Mouse (Mus musculus): ENCODE results near the gene Nol4l. TPM values are rescaled to one million over a fixed set of nuclear protein-coding genes. Genes with fewer than 3 reads are reported as not detected.

Nol4l gene
- total and polyA plus RNA-seq, 3 experiments = 13.9 to 39.2 (median 23.4) TPM

GRCm38 (mm10) chr2:153493781-153494292 is 35.9 kb downstream of the Nol4l start:
- ATAC-seq (ENCODE audit: extremely low read depth, insufficient number of reproducible peaks, low FRiP score, poor library complexity, severe bottlenecking) (peak; percentile 65), DNase-seq (ENCODE audit: low spot score) (peak; percentile 71)
- Histone ChIP-seq H3K9me3 (replicated peaks) (no peaks in the 10 kb centered on the region), H3K4me3 (ENCODE audit: low read depth, low read length) (peak overlapping the region; percentile 36; the same call in 1 of the 2 replicates), H3K4me1 (ENCODE audit: insufficient read depth, low read depth, low read length) (peaks cover 58% of the 10 kb centered on the region), H3K27me3 (ENCODE audit: insufficient read depth, low read length) (peaks cover 50% of the 10 kb centered on the region), H3K36me3 (replicated peaks) (peaks cover 8% of the 10 kb centered on the region)
- no peak for TF ChIP-seq POLR2AphosphoS5 (IDR thresholded peaks at IDR 0.05; ENCODE audit: insufficient replicate concordance, low read depth, low read length)
- TF ChIP-seq CTCF (IDR thresholded peaks at IDR 0.05; ENCODE audit: low read depth, low read length) = no peak
- TF ChIP-seq TAL1 (conservative IDR thresholded peaks at IDR 0.05; ENCODE audit: low read depth, low read length) = no peak
- TF ChIP-seq GATA1 (IDR thresholded peaks at IDR 0.05; ENCODE audit: borderline replicate concordance, low read length) = no peak
- no peak for TF ChIP-seq GATA2 (IDR thresholded peaks at IDR 0.05; ENCODE audit: borderline replicate concordance, low read depth, low read length)

- Histone ChIP-seq H3K4me3 (ENCODE audit: low read depth, low read length) (peak overlapping the region; percentile 70), H3K9me3 (replicated peaks) (no peaks in the 10 kb centered on the region), H3K4me1 (ENCODE audit: insufficient read depth, low read depth, low read length) (peaks cover 58% of the 10 kb centered on the region), H3K36me3 (replicated peaks) (peaks cover 8% of the 10 kb centered on the region), H3K27me3 (ENCODE audit: insufficient read depth, low read length) (peaks cover 48% of the 10 kb centered on the region)
- ATAC-seq (ENCODE audit: extremely low read depth, insufficient number of reproducible peaks, low FRiP score, poor library complexity, severe bottlenecking) (no peak), DNase-seq (ENCODE audit: low spot score) (no peak)
- TF ChIP-seq CTCF (IDR thresholded peaks at IDR 0.05; ENCODE audit: low read depth, low read length) = no peak
- TF ChIP-seq TAL1 (conservative IDR thresholded peaks at IDR 0.05; ENCODE audit: low read depth, low read length) = no peak
- TF ChIP-seq GATA1 (IDR thresholded peaks at IDR 0.05; ENCODE audit: borderline replicate concordance, low read length) = no peak
- TF ChIP-seq POLR2AphosphoS5 (IDR thresholded peaks at IDR 0.05; ENCODE audit: insufficient replicate concordance, low read depth, low read length) = no peak
- no peak for TF ChIP-seq GATA2 (IDR thresholded peaks at IDR 0.05; ENCODE audit: borderline replicate concordance, low read depth, low read length)
These were observed 36.4 kb downstream of the Nol4l start for GRCm38 (mm10) chr2:153493393-153493731.

- H3K4me3 ChIP-seq (ENCODE audit: low read depth, low read length) = peak within 1 kb of the TSS; percentile 70
- peaks cover 8% of the 10 kb centered on the region for H3K36me3 ChIP-seq (replicated peaks)
- no peaks in the 10 kb centered on the region for H3K9me3 ChIP-seq (replicated peaks)
- DNase-seq (ENCODE audit: low spot score) (peak; percentile 78), ATAC-seq (ENCODE audit: extremely low read depth, insufficient number of reproducible peaks, low FRiP score, poor library complexity, severe bottlenecking) (no peak)
- TF ChIP-seq CTCF (IDR thresholded peaks at IDR 0.05; ENCODE audit: low read depth, low read length) (no peak), GATA2 (IDR thresholded peaks at IDR 0.05; ENCODE audit: borderline replicate concordance, low read depth, low read length) (no peak), POLR2AphosphoS5 (IDR thresholded peaks at IDR 0.05; ENCODE audit: insufficient replicate concordance, low read depth, low read length) (no peak), TAL1 (conservative IDR thresholded peaks at IDR 0.05; ENCODE audit: low read depth, low read length) (no peak), GATA1 (IDR thresholded peaks at IDR 0.05; ENCODE audit: borderline replicate concordance, low read length) (no peak)
- H3K4me1 ChIP-seq (ENCODE audit: insufficient read depth, low read depth, low read length) = peaks cover 58% of the 10 kb centered on the region
- peaks cover 48% of the 10 kb centered on the region for H3K27me3 ChIP-seq (ENCODE audit: insufficient read depth, low read length)
These were observed 37.0 kb downstream of the Nol4l start, which contains the start of gene 4930404H24Rik for GRCm38 (mm10) chr2:153492573-153493392. Gene 4930404H24Rik, plus strand, starts transcription at chr2:153492790.

- DNase-seq (ENCODE audit: low spot score) (peak; percentile 43), ATAC-seq (ENCODE audit: extremely low read depth, insufficient number of reproducible peaks, low FRiP score, poor library complexity, severe bottlenecking) (no peak)
- no peak for TF ChIP-seq GATA2 (IDR thresholded peaks at IDR 0.05; ENCODE audit: borderline replicate concordance, low read depth, low read length)
- TF ChIP-seq TAL1 (conservative IDR thresholded peaks at IDR 0.05; ENCODE audit: low read depth, low read length) = no peak
- no peak for TF ChIP-seq GATA1 (IDR thresholded peaks at IDR 0.05; ENCODE audit: borderline replicate concordance, low read length)
- no peak for TF ChIP-seq POLR2AphosphoS5 (IDR thresholded peaks at IDR 0.05; ENCODE audit: insufficient replicate concordance, low read depth, low read length)
- no peak for TF ChIP-seq CTCF (IDR thresholded peaks at IDR 0.05; ENCODE audit: low read depth, low read length)
- Histone ChIP-seq H3K4me3 (ENCODE audit: low read depth, low read length) (peak overlapping the region; percentile 70), H3K27me3 (ENCODE audit: insufficient read depth, low read length) (peaks cover 48% of the 10 kb centered on the region), H3K9me3 (replicated peaks) (no peaks in the 10 kb centered on the region), H3K4me1 (ENCODE audit: insufficient read depth, low read depth, low read length) (peaks cover 58% of the 10 kb centered on the region), H3K36me3 (replicated peaks) (peaks cover 3% of the 10 kb centered on the region)
These were observed 37.6 kb downstream of the Nol4l start for GRCm38 (mm10) chr2:153492179-153492517.

GRCm38 (mm10) chr2:153491512-153492178 is 38.1 kb downstream of the Nol4l start:
- Histone ChIP-seq H3K4me1 (ENCODE audit: insufficient read depth, low read depth, low read length) (peaks cover 54% of the 10 kb centered on the region), H3K36me3 (replicated peaks) (no peaks in the 10 kb centered on the region), H3K27me3 (ENCODE audit: insufficient read depth, low read length) (peaks cover 44% of the 10 kb centered on the region), H3K9me3 (replicated peaks) (no peaks in the 10 kb centered on the region), H3K4me3 (ENCODE audit: low read depth, low read length) (peak overlapping the region; percentile 70; the same call in 1 of the 2 replicates)
- TF ChIP-seq TAL1 (conservative IDR thresholded peaks at IDR 0.05; ENCODE audit: low read depth, low read length) (no peak), GATA1 (IDR thresholded peaks at IDR 0.05; ENCODE audit: borderline replicate concordance, low read length) (no peak), CTCF (IDR thresholded peaks at IDR 0.05; ENCODE audit: low read depth, low read length) (no peak), POLR2AphosphoS5 (IDR thresholded peaks at IDR 0.05; ENCODE audit: insufficient replicate concordance, low read depth, low read length) (no peak), GATA2 (IDR thresholded peaks at IDR 0.05; ENCODE audit: borderline replicate concordance, low read depth, low read length) (no peak)
- DNase-seq (ENCODE audit: low spot score) (no peak), ATAC-seq (ENCODE audit: extremely low read depth, insufficient number of reproducible peaks, low FRiP score, poor library complexity, severe bottlenecking) (no peak)

GRCm38 (mm10) chr2:153490940-153491339 is 38.8 kb downstream of the Nol4l start:
- H3K4me3 ChIP-seq (ENCODE audit: low read depth, low read length) = no peak overlapping the region
- H3K4me1 ChIP-seq (ENCODE audit: insufficient read depth, low read depth, low read length) = peaks cover 47% of the 10 kb centered on the region
- no peaks in the 10 kb centered on the region for H3K36me3 ChIP-seq (replicated peaks)
- DNase-seq (ENCODE audit: low spot score) = no peak
- H3K27me3 ChIP-seq (ENCODE audit: insufficient read depth, low read length) = peaks cover 41% of the 10 kb centered on the region
- TF ChIP-seq GATA1 (IDR thresholded peaks at IDR 0.05; ENCODE audit: borderline replicate concordance, low read length) (no peak), GATA2 (IDR thresholded peaks at IDR 0.05; ENCODE audit: borderline replicate concordance, low read depth, low read length) (no peak), CTCF (IDR thresholded peaks at IDR 0.05; ENCODE audit: low read depth, low read length) (no peak), TAL1 (conservative IDR thresholded peaks at IDR 0.05; ENCODE audit: low read depth, low read length) (no peak), POLR2AphosphoS5 (IDR thresholded peaks at IDR 0.05; ENCODE audit: insufficient replicate concordance, low read depth, low read length) (no peak)
- ATAC-seq (ENCODE audit: extremely low read depth, insufficient number of reproducible peaks, low FRiP score, poor library complexity, severe bottlenecking) = no peak
- H3K9me3 ChIP-seq (replicated peaks) = no peaks in the 10 kb centered on the region

Data from G1E (cell line).